Mouse (Mus musculus): ENCODE measurements around the gene Calml4.
"Not testable (repeated sequence)": the region's sequence is repeated elsewhere in the genome, so short reads cannot be mapped to it uniquely, and the experiment has no call there.

The Calml4 gene

DNA sequence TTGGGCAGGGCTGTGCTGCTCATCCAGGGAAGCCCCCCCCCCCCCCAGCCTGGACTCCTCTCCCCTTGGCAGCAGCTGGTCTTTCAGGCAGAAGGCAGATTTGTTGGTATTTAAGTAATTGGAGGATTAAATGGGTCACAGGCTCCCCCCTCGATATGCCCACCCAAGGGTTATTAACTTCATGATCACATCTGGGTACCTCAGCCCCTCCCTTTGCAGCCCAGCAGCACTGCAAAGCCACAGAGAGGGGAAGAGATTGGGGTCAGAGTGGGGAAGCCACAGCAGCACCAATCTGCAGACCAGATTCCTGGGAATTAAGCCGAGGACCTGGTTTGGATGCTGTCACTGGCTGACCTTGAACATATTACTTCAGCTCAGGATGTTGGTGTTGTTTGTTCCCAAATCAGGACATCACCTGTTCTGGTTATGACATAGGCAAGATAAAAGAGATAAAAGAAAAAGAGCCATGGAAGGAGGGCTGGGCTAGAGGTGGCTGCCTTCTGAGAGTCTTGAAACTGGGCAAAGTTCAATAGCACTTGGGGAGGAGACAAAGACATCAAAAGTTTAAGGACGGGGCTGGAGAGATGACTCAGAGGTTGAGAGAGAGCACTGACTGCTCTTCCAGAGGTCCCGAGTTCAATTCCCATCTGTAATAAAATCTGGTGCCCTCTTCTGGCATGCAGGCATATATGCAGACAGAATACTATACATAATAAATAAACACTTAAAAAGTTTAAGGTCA, 22.0 kb upstream of the Calml4 start:
- no peak for DNase-seq

DNA sequence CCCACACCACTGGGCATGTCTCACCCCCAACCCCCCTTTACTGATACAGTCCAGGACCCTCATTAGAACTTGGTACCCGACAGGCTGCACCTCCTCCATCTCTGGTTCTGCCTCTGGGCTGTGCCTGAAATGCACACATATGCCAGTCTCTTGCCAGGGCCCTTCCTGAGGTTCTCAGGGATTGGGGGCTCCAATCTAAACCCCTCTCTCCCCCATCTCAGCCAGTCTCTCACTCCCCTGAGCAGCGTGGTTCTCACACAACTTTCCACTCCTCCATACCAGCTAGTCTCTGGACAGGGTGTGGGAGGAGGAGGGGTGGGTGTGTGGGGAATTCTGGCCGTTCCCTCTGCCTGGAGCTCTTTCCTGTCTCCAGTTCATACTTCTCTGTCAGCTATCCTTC, 20.3 kb upstream of the Calml4 start:
- no peak for DNase-seq

DNA sequence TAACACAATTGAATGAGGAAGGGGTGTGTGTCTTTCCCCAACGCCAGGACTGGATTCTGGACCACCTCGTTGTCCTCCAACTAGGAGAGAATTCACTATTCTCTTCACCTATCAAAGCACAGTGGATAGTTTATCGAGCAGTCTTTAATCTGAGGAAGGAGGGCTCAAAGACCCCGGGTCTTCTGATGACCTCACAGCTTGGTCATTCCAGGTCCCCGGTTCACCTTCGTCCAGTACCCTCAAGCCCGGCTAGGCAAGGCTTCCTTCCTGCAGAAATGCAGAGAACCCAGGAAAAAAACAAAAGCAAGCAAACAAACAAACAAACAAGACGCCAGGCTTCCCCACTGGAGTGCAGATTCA, 19.8 kb upstream of the Calml4 start:
- DNase-seq = no peak

DNA sequence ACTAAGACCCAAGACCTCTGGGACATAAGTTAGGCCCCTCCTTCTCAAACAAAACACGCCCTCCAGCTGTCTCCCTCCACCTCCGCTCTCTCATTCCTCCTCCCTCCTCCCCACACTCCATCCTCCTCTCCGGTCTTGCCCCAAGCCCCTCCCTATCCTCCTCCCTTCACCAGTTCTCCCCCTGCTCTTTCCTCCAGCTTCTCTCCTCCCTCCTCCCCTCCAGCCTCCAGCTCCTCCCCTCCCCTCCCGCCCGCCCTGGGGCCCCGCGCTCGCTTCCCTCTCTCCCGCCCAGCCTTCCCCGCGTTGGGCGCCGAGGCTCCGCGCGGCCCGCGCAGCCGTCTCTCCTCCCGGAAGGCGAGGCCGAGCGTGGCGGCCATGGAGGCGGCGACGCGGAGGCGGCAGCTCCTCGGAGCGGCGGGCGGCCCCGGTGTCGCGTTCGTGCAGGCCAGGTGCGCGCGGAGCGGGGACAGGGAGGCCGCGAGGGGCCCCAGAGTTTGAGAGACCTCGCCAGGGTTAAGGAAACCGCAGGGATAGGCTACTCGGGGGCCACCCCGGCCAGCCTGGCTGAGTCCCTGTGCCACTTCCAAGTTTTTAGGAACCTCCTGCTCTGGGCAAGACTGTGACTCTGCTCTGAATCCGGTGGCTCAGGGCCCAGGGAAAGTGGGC, 19.2 kb upstream of the Calml4 start, which contains the start of gene Cln6:
TSS of gene Cln6 (plus strand) at position 280 of the 666 bp plus-strand sequence.
- peak; percentile 77 for DNase-seq

DNA sequence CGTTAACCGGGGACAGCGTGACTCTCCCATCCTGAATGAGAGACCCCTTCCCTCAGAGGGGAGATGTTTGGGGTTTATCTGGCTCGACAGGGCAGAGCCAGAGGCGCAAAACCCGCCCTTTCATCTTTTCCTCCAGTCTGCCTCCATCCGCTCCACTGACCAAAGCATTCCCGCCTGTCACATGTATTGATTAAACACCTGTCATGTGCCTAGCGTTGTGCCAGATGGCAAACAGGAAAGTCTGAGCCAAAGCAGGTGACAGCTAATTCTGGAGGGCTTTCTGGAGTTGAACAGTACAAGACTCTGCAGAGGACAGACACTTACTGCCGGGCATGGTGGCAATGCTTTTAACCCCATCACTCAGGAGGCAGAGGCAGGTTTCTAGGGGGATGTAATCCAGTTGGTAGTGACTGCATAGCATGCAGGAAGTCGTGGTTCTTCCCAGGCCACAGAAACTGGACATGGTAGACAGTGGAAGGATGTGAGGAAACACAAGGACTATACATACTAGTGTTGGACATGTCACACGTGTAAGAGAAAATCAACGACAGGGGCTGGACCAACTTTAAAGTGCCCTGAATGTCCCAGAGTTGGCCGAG, 18.6 kb upstream of the Calml4 start:
- peak; percentile 36 for DNase-seq

DNA sequence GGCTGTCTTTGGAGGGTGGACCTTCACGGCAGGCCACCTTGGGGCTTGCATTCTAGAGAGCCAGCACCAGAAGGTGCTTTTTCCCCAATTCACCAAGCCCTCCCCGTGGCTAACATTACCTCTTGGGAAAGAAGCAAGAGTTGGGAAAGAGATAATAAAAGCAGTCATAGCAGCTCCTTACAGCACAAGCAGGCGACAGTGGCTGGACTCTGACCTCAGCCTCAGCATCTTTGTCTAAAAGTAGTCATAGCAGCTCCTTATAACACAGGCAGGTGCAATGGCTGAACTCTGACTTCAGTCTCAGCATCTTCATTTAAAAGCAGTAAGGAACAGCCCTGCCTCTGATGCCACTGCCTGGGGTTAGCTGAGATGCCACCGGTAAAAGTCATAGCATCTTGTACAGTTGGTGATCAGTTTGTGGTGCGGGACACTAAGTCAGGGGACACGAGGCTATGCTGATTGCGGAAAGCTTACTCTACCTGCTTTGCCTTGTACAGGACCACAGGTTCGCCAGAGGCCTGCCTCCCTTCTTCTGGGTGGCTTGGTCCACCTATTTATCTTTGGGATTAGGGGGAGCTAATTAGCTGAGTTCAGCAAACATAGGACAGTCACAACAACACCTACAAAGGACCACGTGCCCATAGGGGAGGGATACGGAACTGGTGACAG, 14.4 kb upstream of the Calml4 start:
- DNase-seq = no peak

DNA sequence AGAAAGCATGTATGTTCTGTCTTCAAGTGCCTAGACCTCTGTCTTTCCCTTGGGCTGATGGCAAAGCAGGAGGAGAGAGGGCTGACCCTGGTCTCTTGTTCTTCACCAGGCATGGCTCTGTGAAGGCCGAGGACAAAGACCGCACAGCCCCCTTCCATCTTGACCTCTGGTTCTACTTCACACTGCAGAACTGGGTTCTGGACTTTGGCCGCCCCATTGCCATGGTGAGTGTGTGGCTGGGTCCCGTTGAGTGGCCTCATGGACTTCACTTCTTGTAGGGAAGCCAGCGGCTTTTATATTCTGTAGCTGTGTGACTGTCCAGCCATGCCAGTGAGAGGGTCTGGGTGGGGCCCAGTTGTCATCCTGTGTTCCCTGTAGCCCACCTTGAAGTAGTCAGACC, 13.4 kb upstream of the Calml4 start:
- no peak for DNase-seq

DNA sequence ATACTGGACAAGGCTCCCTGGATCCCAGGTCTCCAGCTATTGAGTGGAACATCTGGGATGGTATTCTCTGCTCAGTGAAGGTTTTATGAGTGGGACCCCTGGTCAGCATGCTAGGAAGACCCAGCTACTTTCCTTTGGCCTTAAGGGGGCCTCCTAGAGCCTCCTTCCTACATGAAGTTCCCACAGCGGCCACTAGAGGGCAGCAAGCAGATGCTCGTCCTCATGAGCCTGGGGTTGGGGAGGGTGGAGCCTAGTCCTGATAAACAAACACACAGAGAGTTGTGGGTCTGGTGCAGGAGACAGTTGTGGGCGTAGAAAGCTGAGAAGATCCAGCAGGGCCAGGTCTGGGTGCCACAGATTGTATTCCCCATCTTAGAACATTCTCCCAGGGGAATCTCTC, 10.2 kb upstream of the Calml4 start:
- DNase-seq = peak; percentile 88

DNA sequence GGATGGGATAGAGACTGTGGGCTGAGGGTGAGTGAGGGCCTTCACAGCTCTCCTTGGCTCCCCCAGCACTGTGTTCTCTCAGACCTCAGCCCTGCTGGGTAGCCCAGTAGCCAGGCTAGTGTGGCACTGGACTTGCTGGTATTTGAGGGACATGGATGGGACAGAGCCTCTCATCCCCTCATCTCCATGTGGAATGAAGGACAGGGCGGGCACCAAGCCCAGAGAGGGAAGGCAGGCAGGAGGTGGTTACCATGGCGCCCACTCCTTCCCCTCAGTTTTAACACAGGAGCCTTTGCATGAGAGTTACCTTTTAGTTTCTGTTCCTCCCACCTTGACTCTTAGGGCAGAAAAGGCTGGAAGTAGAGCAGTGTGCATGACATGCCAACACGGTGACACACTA, 9.2 kb upstream of the Calml4 start:
- no peak for DNase-seq

DNA sequence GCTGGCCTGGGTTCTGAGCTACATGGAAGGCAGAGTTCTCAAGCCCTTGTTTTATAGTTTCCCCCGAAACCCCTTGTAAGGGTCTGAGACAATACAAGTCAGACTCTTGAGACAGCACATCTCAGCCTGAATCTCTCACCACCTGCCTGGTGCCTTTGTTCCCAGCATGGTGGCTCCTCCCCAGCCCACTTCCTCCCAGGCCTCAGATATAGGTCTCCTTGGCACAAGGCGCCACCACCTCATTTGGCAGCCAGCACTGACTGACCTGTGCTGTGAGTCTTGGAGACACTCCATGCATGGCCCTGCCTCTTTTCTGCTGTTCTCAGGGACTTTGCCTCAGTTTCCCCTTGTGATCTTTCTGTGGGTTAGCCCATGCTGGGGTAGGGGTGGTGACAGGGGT, 6.3 kb upstream of the Calml4 start:
- peak; percentile 78 for DNase-seq

DNA sequence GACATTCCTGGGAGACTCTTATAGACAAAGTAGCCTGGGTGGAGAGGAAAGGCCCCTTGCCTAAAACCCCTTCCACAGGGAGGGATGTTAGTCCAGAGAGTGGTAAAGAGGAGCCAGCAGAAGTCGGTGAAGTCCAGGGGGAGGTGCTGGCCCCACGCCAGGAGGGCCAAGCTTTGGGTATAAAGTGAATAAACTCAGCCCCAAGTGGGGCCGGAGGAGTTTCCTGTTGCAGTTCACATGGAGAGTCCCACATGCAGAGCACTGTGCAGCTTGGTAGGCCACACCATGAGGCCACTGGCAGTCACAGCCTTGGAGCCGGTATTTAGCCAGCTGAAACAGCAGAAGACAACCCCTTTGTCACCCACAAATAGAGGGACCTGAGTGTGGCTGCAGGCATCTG, 3.4 kb upstream of the Calml4 start:
- DNase-seq = no peak

DNA sequence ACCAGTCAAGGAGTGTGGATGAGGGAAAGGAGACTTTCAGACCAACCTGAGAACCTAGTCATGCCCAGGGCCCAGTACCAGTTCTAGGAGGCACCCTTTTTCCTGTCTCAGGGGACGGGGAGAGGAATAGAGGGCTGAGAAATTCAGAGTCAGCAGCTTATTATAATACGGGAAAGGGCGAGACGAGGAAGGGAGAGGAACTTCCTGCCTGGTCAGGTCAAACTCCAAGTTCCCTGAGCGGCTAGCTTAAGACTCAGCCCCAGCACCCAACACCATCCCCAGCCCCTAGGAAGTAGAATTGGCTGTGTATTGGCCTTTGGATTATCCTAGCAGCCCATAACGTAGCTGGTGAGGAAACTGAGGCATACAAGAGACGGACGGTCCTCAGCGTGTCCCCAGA, 664 bp upstream of the Calml4 start:
- no peak for DNase-seq

DNA sequence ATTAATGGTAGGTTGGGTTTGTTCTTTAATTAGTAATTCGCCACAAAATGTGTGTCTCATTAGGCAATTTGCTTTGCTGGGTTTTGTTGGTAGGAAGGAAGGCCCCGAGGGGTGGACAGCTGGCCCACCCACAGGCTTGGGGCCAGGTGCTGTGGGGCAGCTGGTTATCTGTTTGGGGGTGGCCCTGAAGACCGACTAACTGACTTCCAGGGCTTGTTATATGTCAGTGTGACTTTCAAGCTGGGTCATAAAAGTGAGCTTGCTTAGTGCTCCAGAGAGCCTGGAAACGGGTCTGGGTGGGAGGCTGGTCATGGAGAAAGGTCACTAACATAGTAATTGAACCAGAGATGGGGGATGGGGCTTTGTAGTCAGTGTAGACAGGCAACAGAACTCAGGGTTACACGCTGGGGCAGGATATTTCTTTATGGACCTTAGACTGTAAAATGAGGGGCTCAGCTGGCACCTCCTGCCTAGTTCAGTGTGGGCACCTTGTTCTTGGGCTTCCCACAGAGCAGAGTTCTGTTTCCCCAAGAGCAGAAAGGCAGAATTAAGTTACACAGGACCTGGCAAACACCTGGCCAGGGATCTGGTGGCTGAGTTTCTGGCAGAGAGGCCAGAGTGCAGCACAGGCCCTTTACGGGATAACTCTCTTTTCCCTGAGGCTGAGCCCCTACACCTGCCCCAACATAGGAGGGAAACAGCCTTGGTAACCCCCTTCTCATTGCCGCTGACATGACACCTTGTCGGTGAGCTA, 563 bp downstream of the Calml4 start:
- no peak for DNase-seq

DNA sequence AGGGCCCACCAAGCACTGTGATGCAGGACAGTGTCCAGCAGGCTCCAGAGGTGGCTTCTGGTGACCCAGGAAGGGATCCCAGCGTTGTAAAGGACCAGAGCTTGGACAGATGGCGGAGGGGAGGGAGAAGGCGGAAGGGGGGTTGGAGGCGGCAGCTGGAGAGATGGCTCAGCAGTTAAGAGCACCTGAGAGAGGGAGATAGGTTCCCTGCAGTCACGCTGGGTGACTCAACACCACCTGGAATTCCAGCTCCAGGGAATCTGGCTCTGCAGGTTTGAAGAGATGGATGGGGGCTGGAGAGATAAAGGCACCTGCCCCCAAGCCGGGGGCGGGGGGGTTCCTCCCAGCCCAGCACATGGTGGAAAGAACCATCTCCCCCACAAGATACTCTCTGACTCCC, 2.2 kb downstream of the Calml4 start:
- not testable (repeated sequence) for DNase-seq

DNA sequence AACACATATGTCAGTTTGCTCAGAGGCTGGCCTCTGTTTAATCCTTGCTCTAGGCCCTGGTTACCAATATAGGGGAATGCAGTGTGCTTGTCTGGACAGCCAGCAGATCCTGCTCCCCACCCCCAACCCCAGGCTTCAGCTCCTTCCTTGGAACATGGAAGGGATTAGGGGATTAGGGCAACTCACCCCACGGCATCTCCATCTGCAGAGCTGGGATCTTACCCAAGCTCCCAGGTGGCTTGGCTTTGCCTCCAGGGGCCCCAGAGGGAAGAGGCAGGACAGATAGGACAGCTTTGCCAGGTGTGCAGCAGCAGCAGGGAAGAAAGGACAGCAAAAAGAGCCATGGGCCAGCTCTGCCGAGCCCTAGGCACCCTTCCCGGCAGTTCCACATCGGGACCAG, 3.0 kb downstream of the Calml4 start:
- no peak for DNase-seq

DNA sequence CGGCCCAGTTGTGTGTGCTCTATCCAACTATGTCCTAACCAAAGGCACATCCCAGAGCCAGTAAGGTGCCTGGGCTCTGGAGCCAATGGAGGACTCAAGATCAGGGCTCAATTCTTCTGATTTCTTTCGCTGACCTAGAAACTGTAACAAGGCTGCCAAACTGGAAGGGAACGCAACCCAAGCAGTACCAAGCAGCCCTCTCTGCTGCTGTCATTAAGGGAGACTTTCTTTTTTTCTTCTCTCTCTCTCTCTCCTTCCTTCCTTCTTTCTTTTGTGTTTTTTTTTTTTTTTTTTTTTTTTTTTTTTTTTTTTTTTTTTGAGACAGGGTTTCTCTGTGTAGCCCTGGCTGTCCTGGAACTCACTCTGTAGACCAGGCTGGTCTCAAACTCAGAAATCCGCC, 11.4 kb downstream of the Calml4 start:
- DNase-seq = not testable (repeated sequence)

DNA sequence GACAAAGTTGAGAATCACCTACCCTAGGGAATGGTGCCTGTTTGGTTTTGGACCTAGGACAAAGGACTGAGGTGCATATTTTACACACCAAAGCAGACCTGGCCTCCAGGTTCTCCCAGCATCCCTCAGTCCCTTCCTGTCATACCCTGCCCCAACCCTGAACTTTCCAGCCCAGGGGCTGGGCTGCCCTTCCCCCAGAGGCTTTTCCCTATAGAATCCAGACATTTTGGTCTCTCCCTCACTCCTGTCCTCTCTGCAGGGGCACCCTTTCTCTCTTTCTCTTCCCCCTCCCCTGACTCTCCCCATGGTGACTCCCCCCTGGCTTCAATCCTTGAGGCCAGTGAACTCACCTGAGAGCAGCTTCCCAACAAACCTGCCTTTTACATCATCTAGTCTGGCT, 12.8 kb downstream of the Calml4 start:
- no peak for DNase-seq

DNA sequence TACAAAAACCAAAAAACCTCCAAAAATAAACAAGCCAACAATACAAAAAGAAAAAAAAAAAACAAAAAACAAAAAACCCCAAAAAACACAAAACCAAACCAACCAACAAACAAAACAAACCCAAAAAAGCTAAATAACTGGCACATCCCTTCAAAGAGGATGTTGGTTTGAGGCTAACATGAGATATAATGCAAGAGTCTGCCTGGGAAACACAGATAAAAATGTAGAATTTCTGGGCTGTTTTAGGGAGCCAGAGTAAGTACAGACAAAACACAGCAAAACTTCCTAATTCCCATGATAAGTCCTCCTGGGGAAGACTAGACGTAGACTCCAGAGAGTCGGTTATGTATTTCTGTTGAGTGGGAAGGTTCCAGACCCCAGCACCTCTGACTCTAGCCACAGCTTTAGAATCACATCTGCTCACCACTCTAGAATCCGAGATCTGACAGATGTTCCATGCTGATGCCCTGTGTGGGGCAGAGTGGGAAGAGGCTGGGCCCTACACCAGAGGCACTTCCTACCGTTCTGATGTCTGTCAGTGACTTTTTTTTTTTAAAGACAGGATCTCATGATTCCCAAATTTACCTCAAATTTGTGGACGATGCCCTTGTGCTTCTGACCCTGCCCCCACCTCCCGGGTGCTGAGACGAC, 19.2 kb downstream of the Calml4 start:
- DNase-seq = no peak

DNA sequence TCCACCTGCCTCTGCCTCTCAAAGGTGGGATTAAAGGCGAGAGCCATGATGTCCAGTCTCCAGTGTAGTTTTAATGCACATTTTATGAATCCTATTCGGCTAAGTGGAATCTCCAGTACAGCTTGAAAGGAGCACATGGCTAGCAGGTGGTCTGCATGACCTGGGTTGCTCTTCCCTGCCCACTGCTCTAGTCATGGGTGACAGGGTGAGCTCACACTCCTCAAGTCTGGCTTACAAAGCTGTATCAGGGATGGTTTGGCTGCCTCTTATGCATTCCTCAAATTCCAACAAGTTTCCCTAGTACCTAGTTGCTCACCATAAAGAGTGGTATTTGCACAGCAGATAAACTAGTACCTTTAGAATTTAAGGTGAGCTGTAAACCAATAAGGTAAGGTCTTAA, 19.9 kb downstream of the Calml4 start:
- no peak for DNase-seq

DNA sequence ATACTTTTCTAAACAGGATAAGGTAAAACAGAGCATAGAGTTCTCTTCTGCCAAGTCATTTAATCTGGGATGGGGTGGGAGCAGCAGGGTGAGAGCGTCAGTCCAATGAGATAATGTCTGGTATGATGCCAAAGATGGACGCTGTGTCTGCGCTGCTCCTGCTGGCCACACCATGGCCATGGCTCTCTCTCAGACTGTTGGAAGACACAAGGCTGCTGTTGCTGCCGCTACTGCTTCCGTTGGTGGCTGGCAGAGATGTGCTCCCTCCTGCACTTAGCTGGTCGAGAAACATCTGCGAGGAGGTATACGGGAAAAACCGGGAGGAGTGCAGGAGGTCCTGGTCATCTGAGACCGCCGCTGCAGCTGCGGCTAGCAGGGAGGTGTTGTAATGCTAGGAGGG, 24.0 kb downstream of the Calml4 start:
- no peak for DNase-seq

DNA sequence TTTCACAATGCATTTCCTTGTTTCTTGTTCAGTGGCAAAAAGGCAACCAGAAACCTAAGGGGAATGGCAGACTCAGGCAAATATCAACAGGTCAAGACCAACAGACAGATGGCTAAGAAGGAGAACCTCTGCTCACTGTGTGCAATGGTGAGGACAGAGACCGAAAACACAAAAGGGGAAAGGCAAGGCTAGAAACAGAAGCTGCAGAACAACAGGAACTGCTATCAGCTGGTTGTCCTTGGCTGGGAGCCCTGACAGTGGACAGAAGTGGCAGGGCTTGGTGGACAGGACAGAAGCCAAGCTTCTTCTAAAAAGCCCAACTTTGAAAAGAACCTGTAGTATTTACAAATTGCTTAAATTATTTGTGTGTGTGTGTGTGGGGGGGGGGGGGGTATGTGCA, 36.6 kb downstream of the Calml4 start:
- no peak for DNase-seq

DNA sequence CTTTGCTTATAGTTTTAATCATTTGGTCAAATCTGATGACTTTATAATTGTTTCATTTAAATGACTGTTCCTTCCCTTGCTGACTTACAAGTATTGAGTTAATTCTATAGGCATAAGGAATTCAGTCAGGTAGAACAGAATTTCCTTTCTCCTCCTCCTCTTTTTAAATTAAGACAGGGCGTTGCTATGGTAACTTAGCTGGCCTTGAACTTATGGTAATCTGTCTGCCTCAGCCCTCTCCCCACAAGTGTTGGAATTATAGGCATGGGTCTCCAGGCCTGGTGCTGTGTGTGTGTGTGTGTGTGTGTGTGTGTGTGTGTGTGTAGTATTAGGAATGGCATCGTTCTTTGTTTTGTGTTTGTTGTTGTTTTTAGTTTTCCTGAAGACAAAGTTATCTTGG, 43.9 kb downstream of the Calml4 start:
- no peak for DNase-seq

DNA sequence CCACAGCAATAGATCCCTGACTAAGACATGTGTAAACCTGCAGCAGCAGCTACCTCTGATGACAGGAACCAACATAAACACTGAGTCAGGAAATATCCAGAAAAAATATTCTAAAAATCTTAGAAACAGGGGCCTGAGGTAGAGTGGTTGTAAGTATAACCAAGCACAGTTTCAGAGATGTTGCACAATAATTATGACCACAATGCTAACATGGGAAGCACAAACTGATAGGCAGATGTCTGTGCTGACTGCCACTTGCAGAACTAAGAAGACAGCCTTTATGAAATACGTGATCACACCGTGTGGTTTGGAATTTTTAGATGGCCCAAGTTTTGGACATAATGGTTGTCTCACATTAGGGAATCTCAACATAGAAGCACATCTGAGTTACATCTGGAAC, 46.0 kb downstream of the Calml4 start:
- no peak for DNase-seq
